Mouse (Mus musculus) thymus, adult 2 months (tissue): ENCODE results near the gene Gm32717.
"Not testable (repeated sequence)": the region's sequence is repeated elsewhere in the genome, so short reads cannot be mapped to it uniquely, and the experiment has no call there.

Experiments used
- CTCF ChIP-seq: fragments of 200-500 bp; IDR thresholded peaks from 2 replicates; pipeline ENCODE4 v1.5.1; 2012; ENCODE audit warnings: mild to moderate bottlenecking, control low read depth, low read length, moderate library complexity, borderline replicate concordance; ENCODE audit not compliant: control insufficient read depth, poor library complexity, insufficient read depth; ENCODE audit errors: extremely low read depth
- POLR2A ChIP-seq: fragments of 200-500 bp; IDR thresholded peaks from 2 replicates; pipeline ENCODE4 v1.6.1; 2012; ENCODE audit warnings: mild to moderate bottlenecking, low read length, control low read depth, moderate library complexity; ENCODE audit not compliant: control insufficient read depth, poor library complexity, insufficient read depth; ENCODE audit errors: extremely low read depth

- TF ChIP-seq CTCF, POLR2A: not testable (repeated sequence)
These were observed 17.8 kb upstream of the Gm32717 start, which contains the start of gene Gm32802 for GRCm38 (mm10) chr10:118258388-118258787.
